Mouse (Mus musculus): ENCODE results near the gene Per2.

Gene Per2

DNA sequence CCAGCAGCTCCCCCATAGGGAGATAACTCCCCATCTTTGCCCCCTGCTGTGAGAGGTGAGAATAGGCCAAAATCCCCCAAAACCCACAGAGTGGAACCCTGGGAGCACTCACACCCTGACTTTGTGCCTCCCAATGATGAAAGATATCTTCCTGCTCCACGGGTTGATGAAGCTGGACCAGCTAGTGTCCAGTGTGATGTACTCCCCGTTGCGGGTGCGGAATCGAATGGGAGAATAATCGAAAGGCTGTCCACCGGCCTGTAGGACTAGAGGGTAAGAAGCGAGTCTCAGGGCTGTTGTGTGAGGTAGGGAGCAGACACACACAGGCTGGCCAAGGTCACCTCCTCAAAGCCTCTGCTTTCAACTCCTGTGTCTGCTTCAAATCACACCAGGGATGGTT is 24.2 kb downstream of the Per2 start:
- no peak for DNase-seq (ENCODE audit: low read depth, low spot score)

- DNase-seq (ENCODE audit: low read depth, low spot score): no peak
Observed at GRCm38 (mm10) chr1:91430761-91431160, 28.4 kb downstream of the Per2 start.

- no peak for DNase-seq (ENCODE audit: low read depth, low spot score)
Observed at GRCm38 (mm10) chr1:91429212-91429611, 29.9 kb downstream of the Per2 start.

GRCm38 (mm10) chr1:91428614-91429013 is 30.5 kb downstream of the Per2 start:
- peak; percentile 80 for DNase-seq (ENCODE audit: low read depth, low spot score)

- no peak for DNase-seq (ENCODE audit: low read depth, low spot score)
Observed at GRCm38 (mm10) chr1:91426397-91426796, 32.7 kb downstream of the Per2 start.

DNA sequence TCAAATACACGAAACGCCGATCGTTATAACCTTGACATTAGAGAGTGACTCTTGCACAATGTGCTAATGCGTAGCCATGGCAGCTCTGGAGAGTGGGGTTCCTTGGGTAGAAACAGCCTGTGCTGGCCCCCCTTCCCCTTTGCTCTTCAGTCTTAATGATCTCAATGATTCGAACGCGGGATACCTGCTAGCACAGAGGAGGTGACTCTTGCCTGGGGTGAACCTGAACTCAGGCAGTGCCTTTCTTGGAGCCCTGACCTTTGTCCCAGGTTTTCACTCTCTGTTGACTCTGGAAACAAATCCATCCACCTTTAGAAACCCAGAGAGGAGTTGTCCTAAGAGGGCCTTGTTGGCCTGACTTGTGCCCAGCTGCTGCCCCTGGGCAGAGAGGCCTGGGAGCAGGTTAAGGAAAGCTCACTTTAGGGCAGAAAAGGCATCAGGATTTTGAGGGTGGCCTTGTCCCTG is 38.5 kb downstream of the Per2 start:
- no peak for DNase-seq (ENCODE audit: low read depth, low spot score)

DNA sequence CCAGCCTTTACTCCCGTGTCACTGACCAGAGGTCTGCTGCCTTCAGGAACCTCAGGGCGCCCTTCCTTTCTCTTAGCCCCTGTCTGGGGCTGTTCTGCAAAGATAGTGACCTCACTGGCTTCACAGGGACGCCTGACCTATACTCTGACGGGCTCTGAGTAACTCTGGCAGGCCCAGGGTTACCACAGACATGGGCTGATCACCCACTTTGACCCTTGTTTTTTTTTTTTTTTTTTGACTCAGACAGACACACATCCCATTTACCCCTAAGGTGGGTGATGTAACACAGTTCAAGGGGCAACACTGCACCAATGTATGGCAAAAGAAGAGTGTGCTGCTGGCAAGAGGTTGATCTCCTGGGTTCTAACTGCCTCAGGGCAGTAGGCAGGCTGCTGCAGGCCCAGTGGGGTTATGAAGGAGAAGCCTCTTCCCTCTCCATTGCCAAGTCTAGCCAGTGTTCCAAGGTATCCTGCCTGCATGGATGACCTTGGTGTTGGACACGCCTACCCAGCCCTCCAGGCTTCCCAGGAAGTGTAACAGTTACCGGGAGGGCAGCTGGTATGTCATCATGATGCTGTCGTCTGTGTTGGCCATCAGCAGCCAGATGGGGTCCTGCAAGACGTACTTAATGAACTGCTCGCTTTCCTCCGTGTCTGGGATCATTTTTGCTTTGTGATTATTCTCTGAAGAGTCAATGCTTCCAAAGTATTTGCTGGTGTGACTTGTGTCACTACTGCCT is 39.1 kb downstream of the Per2 start:
- DNase-seq (ENCODE audit: low read depth, low spot score): peak; percentile 45

- DNase-seq (ENCODE audit: low read depth, low spot score): peak; percentile 5
Observed at GRCm38 (mm10) chr1:91417991-91418390, 41.1 kb downstream of the Per2 start.

GRCm38 (mm10) chr1:91415311-91415710 is 43.8 kb downstream of the Per2 start:
- peak; percentile 4 for DNase-seq (ENCODE audit: low read depth, low spot score)

DNA sequence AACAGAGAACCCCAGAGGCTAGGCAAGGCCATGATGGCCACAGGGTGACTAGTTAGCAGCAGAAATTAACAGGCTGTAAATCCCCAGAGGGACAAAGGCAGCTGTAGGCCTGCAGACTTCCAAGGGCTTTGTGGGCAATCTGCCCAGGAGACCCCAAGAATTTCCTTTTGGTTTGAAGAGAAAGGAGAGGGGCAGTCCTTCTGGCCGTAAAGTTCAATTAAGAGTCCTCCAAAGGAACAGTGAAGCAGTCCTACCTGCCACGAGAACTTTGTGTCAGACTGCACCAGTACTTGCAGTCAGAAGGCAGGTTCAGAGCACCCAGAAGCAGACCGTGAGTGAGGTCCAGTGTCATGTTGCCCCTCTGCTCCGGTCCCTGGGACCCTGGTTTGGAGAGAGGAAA is 44.2 kb downstream of the Per2 start:
- no peak for DNase-seq (ENCODE audit: low read depth, low spot score)

DNA sequence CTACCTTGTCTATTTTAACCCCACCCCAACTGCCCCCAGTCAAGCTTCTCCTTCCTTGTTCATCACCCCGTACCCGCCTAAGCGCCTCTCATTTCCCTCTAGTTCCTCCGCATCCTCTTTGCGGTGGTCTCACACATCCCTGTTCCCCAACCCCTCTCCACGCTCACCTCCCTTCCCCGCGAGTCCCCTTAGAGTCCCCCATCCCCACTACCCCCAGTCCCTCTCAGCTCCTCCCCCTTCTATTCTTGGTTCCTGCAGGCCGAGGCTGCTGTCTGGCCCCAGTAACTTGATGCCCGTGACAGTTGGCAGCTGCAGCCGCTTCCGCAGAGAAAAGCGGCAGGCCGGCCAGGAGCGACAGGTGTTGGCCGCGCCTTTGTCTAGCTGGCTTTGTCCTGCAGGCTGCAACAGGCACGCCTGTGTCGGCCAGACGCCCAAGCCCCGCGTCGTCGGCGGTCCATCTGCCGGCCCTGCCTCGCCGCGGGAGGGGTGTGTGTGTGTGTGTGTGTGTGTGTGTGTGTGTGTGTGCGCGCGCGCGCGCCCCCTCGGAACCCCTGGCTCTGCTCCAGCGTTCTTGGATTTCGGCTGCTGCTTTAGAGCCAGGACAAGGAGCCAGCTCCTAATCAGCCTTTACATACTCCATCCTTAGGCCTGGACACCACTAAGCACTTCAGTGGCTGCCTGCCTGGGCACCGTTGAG is 45.1 kb downstream of the Per2 start, which contains the start of gene Hes6:
Hes6 (minus strand) TSS at position 141 of the 697 bp plus-strand sequence.
- peak; percentile 79 for DNase-seq (ENCODE audit: low read depth, low spot score)

- DNase-seq (ENCODE audit: low read depth, low spot score): no peak
Observed at GRCm38 (mm10) chr1:91413536-91413897, 45.6 kb downstream of the Per2 start.

DNA sequence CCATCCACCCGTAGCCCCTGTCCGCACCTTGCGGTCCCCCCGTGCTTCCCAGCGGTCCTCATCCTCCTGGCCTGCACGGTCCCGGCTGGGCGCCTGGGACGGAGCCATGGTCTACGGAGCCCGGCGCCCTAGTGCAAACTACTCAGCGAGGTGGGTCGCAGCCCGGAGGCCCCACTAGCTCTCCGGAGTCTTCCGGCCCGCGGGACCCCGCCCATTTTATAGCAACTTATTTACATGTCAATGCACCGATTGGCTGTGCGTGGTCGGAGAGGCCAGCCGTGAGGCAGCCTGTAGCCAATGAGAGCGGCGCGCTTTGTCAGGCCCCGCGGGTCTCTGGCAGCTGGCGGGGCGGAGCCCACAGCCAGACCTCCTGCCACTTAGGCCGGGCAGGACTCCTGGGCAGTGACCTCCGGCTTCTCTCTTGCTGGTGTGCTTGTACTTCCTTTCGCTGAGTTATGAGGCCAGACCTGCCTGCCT is 46.1 kb downstream of the Per2 start:
- DNase-seq (ENCODE audit: low read depth, low spot score): peak; percentile 98

- DNase-seq (ENCODE audit: low read depth, low spot score): peak; percentile 29
Observed at GRCm38 (mm10) chr1:91412286-91413029, 46.7 kb downstream of the Per2 start.

GRCm38 (mm10) chr1:91411631-91412285 is 47.4 kb downstream of the Per2 start:
- DNase-seq (ENCODE audit: low read depth, low spot score): no peak

DNA sequence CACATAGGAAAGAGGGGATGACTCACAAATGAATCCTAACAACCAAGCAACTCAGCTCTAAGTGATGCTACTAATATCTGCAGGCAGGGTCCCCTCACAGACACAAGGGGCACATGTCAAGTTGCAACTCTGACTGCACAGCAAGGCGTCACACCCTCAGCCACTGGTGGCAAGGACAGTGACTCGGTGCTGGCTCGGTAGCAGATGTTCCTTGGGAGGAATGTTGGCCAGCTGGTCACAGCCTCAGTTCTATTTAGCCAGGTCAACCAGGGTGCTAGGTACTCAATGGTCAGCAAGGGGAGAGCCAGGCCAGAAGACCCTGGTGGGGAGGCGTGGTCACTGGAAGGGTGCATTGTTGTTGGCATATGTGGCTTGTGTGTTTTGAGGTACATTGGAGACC is 51.3 kb downstream of the Per2 start:
- DNase-seq (ENCODE audit: low read depth, low spot score): no peak

DNA sequence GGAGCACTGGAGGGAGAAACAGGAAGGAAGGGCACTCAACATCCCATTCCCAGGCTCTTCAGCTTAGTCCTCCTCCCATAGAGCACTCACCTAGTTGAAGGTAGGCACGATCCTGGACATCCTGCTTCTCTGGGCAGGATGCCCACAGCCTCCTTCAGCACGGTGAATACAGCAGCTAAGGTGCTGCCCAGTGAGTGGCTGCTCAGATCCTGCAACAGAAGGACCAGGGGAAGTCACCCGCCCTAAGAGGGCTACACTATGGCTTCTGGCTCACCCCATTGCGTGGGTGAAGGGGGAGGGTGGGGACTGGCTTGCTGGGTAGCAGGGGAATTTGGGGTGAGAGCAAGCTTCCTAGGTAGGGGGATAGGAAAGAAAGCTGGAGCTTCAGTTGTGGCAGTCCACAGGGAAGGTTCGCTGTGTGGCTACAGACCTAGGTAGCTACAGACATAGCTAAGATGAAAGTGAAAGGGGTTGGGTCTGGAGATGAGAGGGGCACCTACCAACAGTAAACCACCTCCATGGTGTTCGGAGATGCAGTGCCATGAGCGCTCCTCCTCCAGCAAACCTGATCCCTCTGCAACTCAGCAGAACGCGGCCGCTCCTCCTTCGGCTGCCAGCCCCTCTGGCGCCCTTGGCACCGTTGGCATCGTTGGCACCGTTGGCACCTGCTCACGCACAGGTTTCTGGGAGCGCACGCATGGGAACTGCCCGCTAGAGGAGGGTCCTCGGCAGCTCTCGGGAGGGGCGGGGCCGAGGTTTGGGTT is 53.5 kb downstream of the Per2 start:
- no peak for DNase-seq (ENCODE audit: low read depth, low spot score)

- no peak for DNase-seq (ENCODE audit: low read depth, low spot score)
Observed at GRCm38 (mm10) chr1:91404976-91405375, 54.1 kb downstream of the Per2 start.

DNA sequence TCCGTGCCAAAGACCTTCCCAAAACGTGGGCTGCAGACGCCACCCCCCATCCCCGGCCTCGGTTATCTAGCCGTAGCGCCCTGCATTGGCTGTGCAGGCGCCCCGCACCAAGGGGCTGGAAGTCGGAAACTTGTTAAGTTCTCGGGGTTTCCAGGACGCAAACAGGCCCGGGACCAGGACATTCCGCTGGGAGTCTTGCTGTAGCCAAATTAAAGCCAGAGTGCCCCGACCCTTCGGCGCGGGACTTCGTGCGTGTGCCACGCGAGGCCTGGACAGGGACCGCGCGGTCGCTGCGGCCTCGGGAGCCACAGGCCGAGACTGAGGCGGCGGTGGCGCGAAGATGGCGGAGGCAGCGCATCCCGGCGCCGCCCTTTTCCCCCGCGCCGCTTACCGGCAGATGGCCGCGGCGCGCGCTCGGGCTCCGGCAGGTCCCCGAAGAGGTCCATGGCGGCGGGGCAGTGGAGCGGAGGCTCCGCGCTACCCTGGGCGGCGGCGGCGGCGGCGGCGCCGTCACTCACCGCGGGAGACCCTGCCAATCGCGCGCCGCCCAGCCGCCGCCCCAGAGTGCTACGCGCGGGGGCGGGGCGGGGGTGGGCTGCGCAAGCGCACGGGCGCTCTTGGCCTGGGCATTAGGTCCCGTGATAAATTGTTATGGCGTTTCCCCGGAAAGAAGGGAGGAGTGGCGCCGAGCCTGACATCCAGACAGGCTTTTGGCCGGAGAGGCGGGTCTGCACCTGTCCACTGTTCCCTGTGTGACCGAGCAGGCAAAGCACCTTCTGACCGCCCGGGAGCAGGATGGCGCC is 60.7 kb downstream of the Per2 start, which contains the start of gene Ilkap:
Ilkap (minus strand) TSS at position 556 of the 803 bp plus-strand sequence.
- DNase-seq (ENCODE audit: low read depth, low spot score): peak; percentile 94

- DNase-seq (ENCODE audit: low read depth, low spot score): no peak
Observed at GRCm38 (mm10) chr1:91397927-91398259, 61.2 kb downstream of the Per2 start.
